Mouse (Mus musculus) erythroblast, adult 5-6 weeks (primary cell): ENCODE data around the gene Tent4a. TPM values are rescaled to one million over a fixed set of nuclear protein-coding genes. Genes with fewer than 3 reads are reported as not detected.
A peak's percentile ranks its signal among the peaks of the same experiment; 100 is the strongest.

Experiments
- ATAC-seq: replicated peaks from 2 replicates; pipeline ENCODE4 v1.8.0; 2016; ENCODE audit warnings: moderate number of reproducible peaks, mild to moderate bottlenecking, moderate TSS enrichment, inconsistent platforms; ENCODE audit not compliant: poor library complexity, low FRiP score, severe bottlenecking
- total RNA-seq, 2 experiments: library from RNA; stranded (forward) in 1 of 2; stranded (reverse) in 1 of 2; fragments of 150-400 nt in 1 of 2; fragments of 200-764, 138-1000 nt in 1 of 2; gene quantifications; 2 replicates each; pipeline versions ENCODE4 v1.2.3 to v1.2.4; 2015 to 2017; ENCODE audit warnings: low replicate concordance in 2 of 2

Tent4a gene
- total RNA-seq, 2 experiments from 2014 or later = 6.3 to 9.2 TPM

GRCm38 (mm10) chr13:69549980-69550379 lies 15.6 kb upstream of the Tent4a start:
- ATAC-seq = no peak

DNA sequence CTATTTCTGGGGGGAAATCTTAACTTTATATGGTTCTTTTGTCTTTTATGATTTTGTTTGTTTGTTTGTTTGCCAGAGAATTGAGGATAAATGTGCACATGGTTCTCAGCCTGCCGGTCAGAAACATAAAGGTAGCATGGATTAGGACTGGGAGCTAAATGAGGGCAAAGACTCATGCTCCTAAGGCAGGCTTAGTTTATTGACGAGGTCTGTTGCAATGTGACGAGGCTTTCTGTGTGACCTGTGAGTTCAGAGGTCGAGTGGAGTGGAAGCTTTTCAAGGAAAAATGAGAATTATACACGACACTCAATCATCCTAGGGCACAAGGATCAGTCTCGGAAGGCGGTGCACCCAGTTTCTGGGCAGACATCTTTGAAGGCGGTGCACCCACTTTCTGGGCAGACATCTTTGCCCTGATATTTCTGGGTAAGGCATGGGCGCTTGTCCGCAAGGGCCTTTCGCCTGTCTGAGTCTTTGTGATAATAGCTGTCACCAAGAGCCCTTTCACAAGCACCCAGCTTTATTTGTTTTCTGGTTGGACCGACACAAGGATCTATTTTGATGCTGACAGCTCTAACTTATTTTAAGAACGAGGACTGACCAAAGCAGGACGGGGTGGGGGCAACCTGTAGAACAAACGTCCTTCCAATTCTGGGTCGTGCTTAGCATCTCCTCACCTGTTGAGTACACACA lies 13.2 kb upstream of the Tent4a start:
- no peak for ATAC-seq

- ATAC-seq = peak; percentile 61; the same call in 1 of the 2 replicates
Observed at GRCm38 (mm10) chr13:69545019-69545418, 10.6 kb upstream of the Tent4a start.

- ATAC-seq = no peak
Observed at GRCm38 (mm10) chr13:69543595-69543994, 9.2 kb upstream of the Tent4a start.

- no peak for ATAC-seq
Observed at GRCm38 (mm10) chr13:69542571-69543352, 8.3 kb upstream of the Tent4a start.

DNA sequence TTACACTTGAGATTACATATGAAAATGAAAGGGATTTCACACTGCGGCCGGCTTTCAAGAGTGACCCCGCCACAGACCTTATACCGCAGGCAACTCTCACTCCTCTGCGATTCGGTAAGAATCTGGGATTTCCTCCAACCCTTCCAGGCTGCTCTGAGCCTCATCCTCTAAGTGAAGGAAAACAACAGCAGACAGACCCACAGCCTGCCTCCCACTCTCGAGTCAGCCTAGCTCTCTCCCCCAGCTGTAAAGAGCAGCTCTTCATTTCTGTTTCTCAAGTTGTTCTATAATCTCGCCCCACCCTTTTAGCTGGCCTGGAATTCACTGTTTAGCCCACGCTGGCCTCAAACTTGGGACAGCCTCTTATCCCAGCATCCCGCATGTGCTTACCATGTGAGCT lies 7.4 kb upstream of the Tent4a start:
- no peak for ATAC-seq

- ATAC-seq = no peak
Observed at GRCm38 (mm10) chr13:69541209-69541608, 6.8 kb upstream of the Tent4a start.

- no peak for ATAC-seq
Observed at GRCm38 (mm10) chr13:69538327-69538726, 3.9 kb upstream of the Tent4a start.

- ATAC-seq = no peak
Observed at GRCm38 (mm10) chr13:69537366-69537765, 2.9 kb upstream of the Tent4a start.

DNA sequence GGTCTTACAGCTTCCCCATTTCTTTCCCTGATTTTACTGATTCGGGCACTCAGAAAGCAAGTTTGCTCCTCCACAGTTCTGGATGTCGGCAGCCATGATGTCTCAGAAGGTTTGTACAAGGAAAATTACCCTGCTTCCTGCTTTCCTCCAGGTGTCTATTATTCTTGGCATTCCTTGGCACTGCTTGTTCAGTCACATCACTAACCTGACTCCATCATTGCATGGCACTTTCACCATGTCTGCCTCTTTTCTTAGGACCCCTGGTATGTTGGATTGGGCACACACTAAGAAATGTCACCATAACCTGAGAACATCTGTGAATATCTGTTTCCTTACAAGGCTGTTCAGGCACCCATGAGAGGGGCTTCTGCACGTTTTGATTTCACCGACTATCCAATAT lies 1.6 kb upstream of the Tent4a start:
- ATAC-seq = no peak

DNA sequence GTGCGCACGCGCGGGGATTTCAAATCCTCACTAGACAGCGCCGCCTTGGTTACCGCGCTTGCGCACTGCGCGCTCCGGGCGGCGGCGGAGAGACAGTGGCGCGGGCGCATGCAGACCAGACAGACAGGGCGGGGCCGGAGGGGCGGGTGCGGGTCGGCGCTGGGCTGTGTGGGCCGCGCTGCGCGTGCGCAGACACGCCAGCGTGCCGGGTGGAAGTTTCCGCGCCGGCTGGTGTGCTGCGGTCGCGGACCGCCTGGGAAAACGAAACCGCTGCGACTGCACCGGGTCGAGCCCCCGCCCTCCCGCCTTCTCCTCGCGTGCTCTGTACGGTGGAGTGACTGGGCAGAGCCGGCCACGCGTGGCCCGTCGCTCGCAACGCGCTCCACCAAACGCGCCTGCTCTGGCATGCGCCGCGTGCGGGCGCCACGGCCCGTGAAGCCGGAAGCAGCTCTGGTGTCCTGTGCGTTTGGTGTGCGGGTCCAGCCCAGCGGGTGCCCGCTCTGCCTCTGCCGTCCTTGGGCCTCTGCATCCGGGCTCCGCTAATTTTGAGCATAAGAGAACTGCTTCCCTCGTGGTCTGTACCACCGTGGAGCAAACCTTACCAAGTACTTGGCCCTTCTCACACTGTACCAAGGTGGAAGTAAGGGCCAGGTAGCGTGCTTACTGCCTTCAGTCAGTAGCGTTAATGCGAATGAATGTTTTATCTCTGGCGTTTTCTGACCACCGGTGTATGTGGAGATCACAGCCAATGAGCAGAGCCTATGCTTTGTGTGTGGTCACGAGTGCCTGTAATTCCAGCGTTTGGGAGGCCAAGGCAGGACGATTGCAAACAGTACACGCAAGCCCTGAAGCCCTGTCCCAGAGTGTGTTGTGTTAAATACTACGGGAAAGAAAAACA lies 486 bp upstream of the Tent4a start:
- peak; percentile 82 for ATAC-seq

DNA sequence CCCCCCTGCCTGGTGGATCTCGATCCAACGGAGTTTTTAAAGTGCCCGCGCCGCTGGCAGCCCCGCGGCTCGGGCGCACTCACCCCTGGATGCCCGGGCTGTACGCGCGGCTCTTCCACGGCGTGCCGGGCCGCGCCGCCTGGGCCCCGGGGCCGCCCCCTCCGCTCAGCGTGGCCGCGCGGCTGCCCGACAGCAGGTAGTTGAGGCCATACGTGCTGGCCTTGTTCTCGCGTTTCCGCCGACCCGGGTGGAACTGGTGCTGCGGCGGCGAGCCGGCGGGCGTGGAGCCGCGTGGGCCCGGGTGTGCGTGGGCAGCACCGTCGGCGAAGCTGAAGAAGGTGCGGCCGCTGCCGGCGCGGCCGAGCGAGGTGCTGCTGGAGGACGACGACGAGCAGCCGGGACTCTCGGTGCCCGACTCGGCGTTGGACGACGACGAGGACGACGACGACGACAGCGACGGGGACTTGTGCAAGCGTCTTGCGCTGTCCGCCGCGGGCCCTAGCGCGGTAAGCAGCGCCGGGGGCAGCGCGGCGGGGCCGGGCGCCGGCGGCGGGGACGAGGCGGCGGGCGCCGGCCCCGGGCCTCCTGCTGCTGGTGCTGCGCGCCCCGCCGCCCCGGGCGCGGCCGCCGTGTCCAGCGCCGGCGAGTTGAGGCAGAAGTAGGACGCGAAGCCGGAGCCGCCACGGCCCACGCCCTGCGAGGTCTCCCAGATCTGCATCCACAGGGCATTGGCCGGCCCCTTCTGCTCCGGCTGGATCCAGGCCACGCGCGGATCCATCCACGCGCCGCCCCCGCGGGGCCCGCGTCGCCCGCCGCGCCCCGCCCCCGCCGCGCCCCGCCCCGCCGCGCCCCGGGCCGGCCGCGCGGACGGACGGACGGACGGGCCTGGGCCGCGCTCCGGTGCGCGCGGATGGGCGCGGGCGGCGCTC lies 748 bp downstream of the Tent4a start, which contains the start of gene Nsun2:
Gene Nsun2 (plus strand): TSS at position 342 of the 929 bp plus-strand sequence.
- 0 out of 2 replicates have a peak, but pooled peaks have one; percentile 17 for ATAC-seq

- ATAC-seq = no peak
Observed at GRCm38 (mm10) chr13:69532893-69533404, 1.5 kb downstream of the Tent4a start.

DNA sequence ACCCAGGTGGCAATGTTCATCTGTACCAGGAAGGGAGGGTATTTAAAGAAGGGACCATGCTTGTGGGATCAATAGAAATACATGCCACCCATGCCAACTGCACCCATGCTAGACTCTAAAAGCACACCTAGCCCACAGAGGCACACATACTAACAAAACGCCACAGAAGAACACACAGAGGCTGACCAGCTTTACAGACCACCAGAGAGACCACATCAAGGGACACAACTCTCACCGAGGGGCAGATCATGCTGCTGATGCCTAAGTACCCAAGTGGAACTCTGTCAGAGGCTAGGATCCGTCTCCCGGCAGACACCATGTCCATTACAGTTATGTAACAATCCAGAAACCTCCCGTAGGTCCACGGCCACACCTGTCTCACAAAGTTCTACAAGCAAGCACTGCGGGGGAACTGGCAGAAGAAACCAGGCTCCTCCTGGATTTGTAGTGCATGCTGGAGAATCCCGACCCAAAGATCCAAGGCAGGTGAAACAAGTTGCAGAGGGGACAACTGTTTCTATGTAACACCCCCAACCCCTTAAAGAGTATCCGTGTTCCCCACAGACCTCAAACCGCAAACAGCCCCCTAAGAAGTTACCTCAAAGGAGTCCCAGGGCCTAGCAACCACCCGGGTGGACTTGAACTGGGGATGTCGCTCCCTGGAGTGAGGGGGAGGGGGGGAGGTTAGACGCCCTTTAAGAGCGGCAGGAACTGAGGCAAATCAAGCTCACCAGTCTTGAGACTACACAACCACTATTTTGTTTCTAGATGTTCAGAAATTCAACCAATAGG lies 2.1 kb downstream of the Tent4a start:
- ATAC-seq = no peak

DNA sequence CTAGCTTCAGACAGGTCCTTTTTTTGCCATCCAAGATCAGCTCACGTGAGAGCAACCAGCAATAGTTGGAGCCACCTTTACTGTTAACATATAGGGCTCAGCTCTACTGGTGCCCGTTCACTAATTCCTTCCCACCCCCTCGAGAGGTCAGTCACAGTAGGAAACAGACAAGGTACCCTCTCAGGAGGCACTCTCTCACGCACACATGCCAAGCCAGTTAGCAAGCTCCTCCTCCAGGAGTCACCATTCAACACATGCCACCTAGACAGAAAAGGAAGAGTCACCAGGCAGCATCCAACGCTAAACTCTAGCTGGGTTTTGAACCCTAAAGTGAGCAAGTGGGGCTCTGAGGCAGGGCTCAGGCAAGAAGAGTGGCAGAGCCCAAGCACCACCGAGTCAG lies 3.0 kb downstream of the Tent4a start:
- ATAC-seq = no peak

DNA sequence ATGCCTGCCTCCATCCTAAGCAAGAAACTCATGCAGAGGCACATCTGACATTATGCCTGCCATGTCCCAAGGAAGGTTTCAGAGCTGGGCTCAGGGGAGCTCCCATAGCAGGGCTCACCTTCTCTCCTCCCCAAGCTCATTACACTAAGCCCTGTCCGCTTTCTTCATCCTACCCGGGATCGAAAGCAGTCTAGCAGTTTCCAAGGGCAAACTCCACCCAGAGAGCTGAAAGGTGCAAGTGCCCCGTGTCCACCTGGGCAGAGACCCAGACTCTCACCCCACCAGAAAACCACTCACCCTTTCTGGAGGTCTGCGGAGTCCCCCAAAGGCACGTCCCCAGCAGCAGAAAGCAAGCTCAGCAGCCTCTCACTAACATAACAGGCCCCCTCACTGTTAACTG lies 3.5 kb downstream of the Tent4a start:
- no peak for ATAC-seq

DNA sequence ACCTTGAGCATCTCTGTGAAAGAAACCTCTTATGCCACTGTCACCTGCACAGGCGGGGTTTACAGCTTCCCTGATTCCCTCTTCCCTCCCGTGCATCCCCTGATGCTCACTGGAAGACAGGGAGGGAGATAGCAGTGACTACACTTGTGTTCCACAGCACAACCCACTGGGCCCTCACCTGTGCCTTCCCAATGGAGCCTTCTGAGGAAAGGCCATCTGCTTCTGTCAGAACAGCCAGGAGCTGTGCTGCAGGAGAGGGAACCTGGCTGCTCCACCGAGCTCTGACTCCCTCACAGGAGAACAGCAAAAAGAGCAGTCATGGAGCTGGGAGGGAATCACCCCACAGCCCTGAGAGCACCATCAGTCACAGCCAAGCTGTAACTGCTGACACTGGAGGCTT lies 4.3 kb downstream of the Tent4a start:
- ATAC-seq = no peak

- ATAC-seq = no peak
Observed at GRCm38 (mm10) chr13:69528531-69528930, 5.9 kb downstream of the Tent4a start.
